Mouse (Mus musculus) heart, embryonic 16.5 days (tissue): Measurements from ENCODE around the gene Mettl11b. TPM values are rescaled to one million over a fixed set of nuclear protein-coding genes. Genes with fewer than 3 reads are reported as not detected.

Experiments used
- ATAC-seq: fragments of 200-750 bp; cut with Nextera tagmentation; replicated peaks from 2 replicates; pipeline ENCODE4 v1.8.0; 2017; ENCODE audit warnings: moderate number of reproducible peaks; ENCODE audit not compliant: insufficient read depth, low FRiP score; ENCODE audit errors: extremely low read depth
- H3K27ac ChIP-seq: fragments of 300-500 bp; sonication (generic); 2 replicates; pipeline ENCODE4 v1.5.1; 2014; ENCODE audit warnings: mild to moderate bottlenecking, low read length, control low read depth, moderate library complexity
- H3K27me3 ChIP-seq: fragments of 300-500 bp; sonication (generic); 2 replicates; pipeline ENCODE4 v1.6.1; 2014; ENCODE audit warnings: low read length, mixed read lengths; ENCODE audit not compliant: control insufficient read depth, insufficient read depth
- H3K36me3 ChIP-seq: fragments of 300-500 bp; sonication (generic); 2 replicates; pipeline ENCODE4 v1.6.1; 2014; ENCODE audit not compliant: control insufficient read depth, insufficient read depth
- H3K4me1 ChIP-seq: fragments of 300-500 bp; sonication (generic); 2 replicates; pipeline ENCODE4 v1.6.1; 2014; ENCODE audit warnings: low read length, mixed read lengths; ENCODE audit not compliant: control insufficient read depth, insufficient read depth
- H3K4me2 ChIP-seq: fragments of 300-500 bp; sonication (generic); 2 replicates; pipeline ENCODE4 v1.6.1; 2014; ENCODE audit warnings: low read depth, mild to moderate bottlenecking, control low read depth, low read length
- H3K4me3 ChIP-seq: fragments of 300-500 bp; sonication (generic); 2 replicates; pipeline ENCODE4 v1.5.1; 2014; ENCODE audit warnings: mild to moderate bottlenecking, control low read depth, low read length
- H3K9ac ChIP-seq: fragments of 300-500 bp; sonication (generic); 2 replicates; pipeline ENCODE4 v1.6.1; 2014; ENCODE audit warnings: low read length, control low read depth
- H3K9me3 ChIP-seq: fragments of 300-500 bp; sonication (generic); replicated peaks from 2 replicates; pipeline ENCODE4 v1.6.1; 2016; ENCODE audit warnings: low read length; ENCODE audit not compliant: control insufficient read depth
- WGBS: fragments of 180-500 bp; shearing (Covaris S2); extraction: QIAGEN DNeasy Blood & Tissue Kit; methylation state at CpG from one replicate; pipeline ENCODE4 v1.1.7; 2014; 5-methylcytosine and 5-hydroxymethylcytosine counted together
- polyA plus RNA-seq: library from polyadenylated mRNA; unstranded; fragments of >200 nt; fragmentation: Nextera tagmentation; extraction: Ambion mirVana; gene quantifications from 2 replicates; pipeline ENCODE4 v1.2.1, GENCODE M21; 2015

Gene Mettl11b
- polyA plus RNA-seq, 1 experiment from 2014 or later: not detected

DNA sequence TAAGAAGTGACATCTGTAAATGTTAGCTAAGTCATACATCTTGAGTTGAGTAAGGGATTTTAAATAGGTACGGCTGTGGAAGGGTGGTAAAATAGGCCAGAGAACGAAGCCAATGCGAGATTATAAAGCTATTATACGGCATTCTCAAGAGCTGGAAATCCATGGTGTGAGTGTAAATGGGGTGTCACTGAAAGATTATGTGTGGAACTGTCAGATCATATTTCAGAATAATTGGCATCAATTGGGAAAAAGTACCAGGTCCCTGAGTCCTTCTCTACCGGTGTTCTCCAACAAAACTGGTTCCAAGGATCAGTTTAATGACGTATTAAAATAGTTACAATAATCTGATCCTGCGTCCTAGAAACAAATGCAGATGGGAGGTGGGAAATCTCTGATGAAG is 24.5 kb downstream of the Mettl11b start:
- no peak overlapping the region for H3K27ac ChIP-seq

DNA sequence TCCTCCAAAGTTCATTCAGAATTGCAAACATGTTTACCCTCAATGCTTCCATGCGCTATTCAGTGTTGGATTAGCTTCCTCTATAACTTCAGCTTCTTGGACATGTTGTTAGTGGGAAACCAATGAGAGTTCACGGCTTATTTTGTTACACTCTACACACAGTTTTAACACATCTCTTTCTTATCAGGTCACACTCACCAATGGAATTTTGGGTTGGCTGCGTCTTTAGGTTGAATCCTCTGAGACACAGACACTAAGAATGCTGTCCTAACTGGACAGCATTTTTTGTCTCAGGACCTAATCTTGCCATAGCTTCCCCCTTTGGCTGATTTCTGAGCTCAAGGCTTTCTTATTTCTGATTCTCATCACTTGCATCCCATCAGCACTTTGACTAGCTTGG is 25.3 kb downstream of the Mettl11b start:
- no peaks in the 10 kb centered on the region for H3K27me3 ChIP-seq
- 60% methylated on average over 3 of the region's 3 CpGs for WGBS
- H3K9ac ChIP-seq: no peak overlapping the region
- no peaks in the 10 kb centered on the region for H3K36me3 ChIP-seq
- H3K4me2 ChIP-seq: no peak overlapping the region
- H3K4me3 ChIP-seq: no peak overlapping the region
- no peak overlapping the region for H3K27ac ChIP-seq
- H3K4me1 ChIP-seq: no peaks in the 10 kb centered on the region
- no peaks in the 10 kb centered on the region for H3K9me3 ChIP-seq
- no peak for ATAC-seq

More for the DNA sequence above, 24.5 kb downstream of the Mettl11b start:
- Histone ChIP-seq H3K27me3 (no peaks in the 10 kb centered on the region), H3K4me1 (no peaks in the 10 kb centered on the region), H3K36me3 (no peaks in the 10 kb centered on the region), H3K9me3 (no peaks in the 10 kb centered on the region), H3K4me3 (no peak overlapping the region), H3K4me2 (no peak overlapping the region), H3K9ac (no peak overlapping the region)
- WGBS: 83% methylated on average over 7 of the region's 7 CpGs
- no peak for ATAC-seq

GRCm38 (mm10) chr1:163691860-163692259 is 33.2 kb downstream of the Mettl11b start:
- no peaks in the 10 kb centered on the region for H3K27me3 ChIP-seq
- H3K4me3 ChIP-seq: no peak overlapping the region
- H3K36me3 ChIP-seq: no peaks in the 10 kb centered on the region
- no peak overlapping the region for H3K27ac ChIP-seq
- H3K9ac ChIP-seq: no peak overlapping the region
- H3K4me1 ChIP-seq: no peaks in the 10 kb centered on the region
- 65% methylated on average over 3 of the region's 3 CpGs for WGBS
- no peaks in the 10 kb centered on the region for H3K9me3 ChIP-seq
- H3K4me2 ChIP-seq: no peak overlapping the region
- ATAC-seq: no peak

DNA sequence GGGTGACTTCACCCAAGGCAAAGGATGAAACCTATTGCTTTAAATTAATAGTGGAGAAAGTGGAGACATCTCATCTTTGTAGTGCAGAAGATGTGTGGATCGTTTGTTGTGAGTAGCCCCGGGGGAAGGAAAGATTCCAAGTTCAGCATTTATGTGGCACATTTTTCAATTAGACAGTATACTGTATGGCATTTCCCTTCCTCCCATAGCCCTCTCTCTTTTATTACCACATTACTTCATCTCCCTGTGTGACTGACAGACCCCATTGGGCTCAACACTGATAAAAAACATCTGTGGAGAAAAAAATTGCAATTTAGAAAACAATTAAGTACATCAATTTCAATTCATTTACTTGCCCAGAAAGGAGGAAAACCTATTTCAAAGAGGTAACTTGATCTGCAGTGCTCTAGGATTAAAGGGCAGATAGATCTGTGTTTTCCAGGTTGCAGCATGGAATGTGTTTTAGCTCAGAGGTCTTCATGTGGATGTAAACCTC is 42.0 kb downstream of the Mettl11b start:
- Histone ChIP-seq H3K9ac (no peak overlapping the region), H3K36me3 (no peaks in the 10 kb centered on the region), H3K4me2 (no peak overlapping the region), H3K4me3 (no peak overlapping the region), H3K9me3 (no peaks in the 10 kb centered on the region), H3K27ac (no peak overlapping the region), H3K4me1 (no peaks in the 10 kb centered on the region), H3K27me3 (no peaks in the 10 kb centered on the region)
- 75% methylated on average over 2 of the region's 2 CpGs for WGBS
- ATAC-seq: no peak

- no peak for ATAC-seq
- Histone ChIP-seq H3K27me3 (no peaks in the 10 kb centered on the region), H3K36me3 (no peaks in the 10 kb centered on the region), H3K4me2 (no peak overlapping the region), H3K27ac (no peak overlapping the region), H3K4me3 (no peak overlapping the region), H3K9me3 (no peaks in the 10 kb centered on the region), H3K4me1 (no peaks in the 10 kb centered on the region), H3K9ac (no peak overlapping the region)
- WGBS: 66% methylated on average over 3 of the region's 3 CpGs
Observed at GRCm38 (mm10) chr1:163682127-163682526, 42.9 kb downstream of the Mettl11b start.

DNA sequence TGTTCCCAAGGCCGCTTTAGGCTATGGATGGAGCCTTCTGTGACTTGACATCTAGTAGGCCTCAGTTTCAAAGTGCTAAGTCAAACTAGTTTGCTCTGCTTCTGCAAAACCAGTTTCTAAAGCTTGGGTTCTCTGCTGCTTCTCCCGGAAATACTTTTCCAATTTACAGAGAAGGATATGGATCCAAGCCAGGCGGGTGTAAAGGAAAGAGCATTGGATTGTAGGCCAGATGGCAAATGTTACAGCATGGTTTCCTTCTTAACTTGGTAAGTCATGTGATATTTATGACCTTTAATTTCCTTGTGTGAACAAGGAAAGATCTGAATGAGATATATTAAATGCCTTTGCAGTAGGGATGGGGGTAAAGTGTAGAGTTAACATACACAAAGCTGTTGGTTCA is 52.2 kb downstream of the Mettl11b start:
- 78% methylated on average over 3 of the region's 3 CpGs for WGBS
- Histone ChIP-seq H3K9me3 (no peaks in the 10 kb centered on the region), H3K4me1 (no peaks in the 10 kb centered on the region), H3K4me2 (no peak overlapping the region), H3K36me3 (no peaks in the 10 kb centered on the region), H3K27me3 (no peaks in the 10 kb centered on the region), H3K9ac (no peak overlapping the region), H3K4me3 (no peak overlapping the region), H3K27ac (no peak overlapping the region)
- ATAC-seq: no peak

- Histone ChIP-seq H3K27me3 (no peaks in the 10 kb centered on the region), H3K36me3 (no peaks in the 10 kb centered on the region), H3K4me2 (no peak overlapping the region), H3K9ac (no peak overlapping the region), H3K27ac (no peak overlapping the region), H3K9me3 (no peaks in the 10 kb centered on the region), H3K4me3 (no peak overlapping the region), H3K4me1 (no peaks in the 10 kb centered on the region)
- ATAC-seq: no peak
- 59% methylated on average over 4 of the region's 4 CpGs for WGBS
Observed at GRCm38 (mm10) chr1:163671326-163671725, 53.7 kb downstream of the Mettl11b start.

- H3K27me3 ChIP-seq: no peaks in the 10 kb centered on the region
- no peaks in the 10 kb centered on the region for H3K4me1 ChIP-seq
- H3K27ac ChIP-seq: no peak overlapping the region
- no peak overlapping the region for H3K9ac ChIP-seq
- ATAC-seq: no peak
- no peaks in the 10 kb centered on the region for H3K36me3 ChIP-seq
- H3K4me2 ChIP-seq: no peak overlapping the region
- H3K9me3 ChIP-seq: no peaks in the 10 kb centered on the region
- WGBS: 43% methylated on average over 4 of the region's 4 CpGs
- no peak overlapping the region for H3K4me3 ChIP-seq
Observed at GRCm38 (mm10) chr1:163670702-163671101, 54.3 kb downstream of the Mettl11b start.

- Histone ChIP-seq H3K4me3 (no peak overlapping the region), H3K27ac (no peak overlapping the region), H3K36me3 (no peaks in the 10 kb centered on the region), H3K4me2 (no peak overlapping the region), H3K9ac (no peak overlapping the region), H3K9me3 (no peaks in the 10 kb centered on the region), H3K4me1 (no peaks in the 10 kb centered on the region), H3K27me3 (no peaks in the 10 kb centered on the region)
- 87% methylated on average over 4 of the region's 4 CpGs for WGBS
- ATAC-seq: no peak
Observed at GRCm38 (mm10) chr1:163669936-163670335, 55.1 kb downstream of the Mettl11b start.

DNA sequence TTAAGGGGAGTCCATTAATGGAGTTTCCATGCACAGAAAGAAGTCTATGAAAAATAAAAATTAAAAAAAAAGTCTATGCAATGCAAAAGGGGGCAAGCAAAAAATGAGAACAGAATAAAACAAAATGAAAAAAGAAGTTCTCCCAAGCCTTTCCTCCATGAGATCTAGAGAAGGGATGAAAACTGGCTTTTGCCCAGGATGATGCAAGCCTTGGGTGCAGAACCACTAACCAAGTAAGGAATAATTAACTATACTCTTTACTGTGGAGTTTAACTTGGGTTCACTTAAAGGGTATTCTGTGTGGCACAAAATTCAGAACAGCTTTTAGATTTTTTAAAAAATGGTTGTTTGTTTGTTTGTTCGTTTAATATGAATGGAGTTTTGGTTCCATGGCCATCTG is 62.6 kb downstream of the Mettl11b start:
- Histone ChIP-seq H3K9ac (no peak overlapping the region), H3K4me2 (no peak overlapping the region), H3K4me1 (no peaks in the 10 kb centered on the region), H3K9me3 (no peaks in the 10 kb centered on the region), H3K27ac (no peak overlapping the region), H3K36me3 (no peaks in the 10 kb centered on the region), H3K4me3 (no peak overlapping the region), H3K27me3 (no peaks in the 10 kb centered on the region)
- 67% methylated on average over 1 of the region's 1 CpGs for WGBS
- no peak for ATAC-seq
